Mouse (Mus musculus): ENCODE measurements at regions not wholly inside any gene's neighbourhood (a gene's known extent, or its start where the extent isn't known, plus 50 kb on each side); places are given as distances from the start of the nearest gene placed in this dataset.
A peak's percentile ranks its signal among the peaks of the same experiment; 100 is the strongest.

GRCm38 (mm10) chr10:67383802-67384567 lies 98.9 kb upstream of the Nrbf2 start:
- Histone ChIP-seq H3K4me2 (replicated peaks) (no peak overlapping the region), H3K9ac (no peak overlapping the region), H3K4me3 (replicated peaks) (no peak overlapping the region), H3K9me3 (replicated peaks) (no peaks in the 10 kb centered on the region), H3K4me1 (no peaks in the 10 kb centered on the region), H3K27ac (replicated peaks) (no peak overlapping the region), H3K36me3 (no peaks in the 10 kb centered on the region), H3K27me3 (no peaks in the 10 kb centered on the region)
- 80% methylated on average over 16 of the region's 16 CpGs for WGBS
- ATAC-seq (ENCODE audit: insufficient number of reproducible peaks, low FRiP score, low TSS enrichment, low read depth) = no peak

- Histone ChIP-seq H3K9ac (no peak overlapping the region), H3K27me3 (no peaks in the 10 kb centered on the region), H3K36me3 (no peaks in the 10 kb centered on the region), H3K27ac (replicated peaks) (no peak overlapping the region), H3K9me3 (replicated peaks) (no peaks in the 10 kb centered on the region), H3K4me1 (no peaks in the 10 kb centered on the region), H3K4me2 (replicated peaks) (no peak overlapping the region), H3K4me3 (replicated peaks) (no peak overlapping the region)
- WGBS = 41% methylated on average over 4 of the region's 4 CpGs
- ATAC-seq (ENCODE audit: insufficient number of reproducible peaks, low FRiP score, low TSS enrichment, low read depth) = no peak
Measured at GRCm38 (mm10) chr10:67384568-67384958, 99.5 kb upstream of the Nrbf2 start.

- WGBS = 78% methylated on average over 5 of the region's 5 CpGs
- Histone ChIP-seq H3K9me3 (replicated peaks) (no peaks in the 10 kb centered on the region), H3K27ac (replicated peaks) (no peak overlapping the region), H3K27me3 (no peaks in the 10 kb centered on the region), H3K36me3 (no peaks in the 10 kb centered on the region), H3K4me3 (replicated peaks) (no peak overlapping the region), H3K9ac (no peak overlapping the region), H3K4me2 (replicated peaks) (no peak overlapping the region), H3K4me1 (no peaks in the 10 kb centered on the region)
- ATAC-seq (ENCODE audit: insufficient number of reproducible peaks, low FRiP score, low TSS enrichment, low read depth) = no peak
Measured at GRCm38 (mm10) chr10:67385966-67386365, 100.9 kb upstream of the Nrbf2 start.

DNA sequence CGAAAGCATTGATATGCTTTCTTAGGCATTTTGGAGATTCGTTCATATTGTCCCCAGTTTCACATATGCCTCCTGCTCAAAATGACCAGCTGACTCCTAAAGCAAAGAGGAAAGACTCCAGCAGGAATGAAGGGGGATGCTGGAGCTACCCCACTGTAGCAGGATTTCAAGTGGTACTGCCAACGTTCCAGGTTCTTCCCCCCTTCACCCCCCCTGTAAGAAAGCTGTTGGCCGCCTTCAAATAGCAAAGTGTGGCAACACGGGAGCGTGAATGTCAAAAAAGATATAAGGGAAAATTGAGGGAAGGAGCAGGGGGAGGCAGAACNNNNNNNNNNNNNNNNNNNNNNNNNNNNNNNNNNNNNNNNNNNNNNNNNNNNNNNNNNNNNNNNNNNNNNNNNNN lies 103.7 kb upstream of the Nrbf2 start:
- Histone ChIP-seq H3K4me2 (replicated peaks) (no peak overlapping the region), H3K36me3 (no peaks in the 10 kb centered on the region), H3K27ac (replicated peaks) (no peak overlapping the region), H3K4me1 (no peaks in the 10 kb centered on the region), H3K4me3 (replicated peaks) (no peak overlapping the region), H3K9ac (no peak overlapping the region), H3K27me3 (no peaks in the 10 kb centered on the region), H3K9me3 (replicated peaks) (no peaks in the 10 kb centered on the region)
- ATAC-seq (ENCODE audit: insufficient number of reproducible peaks, low FRiP score, low TSS enrichment, low read depth) = no peak
- 53% methylated on average over 6 of the region's 6 CpGs for WGBS

DNA sequence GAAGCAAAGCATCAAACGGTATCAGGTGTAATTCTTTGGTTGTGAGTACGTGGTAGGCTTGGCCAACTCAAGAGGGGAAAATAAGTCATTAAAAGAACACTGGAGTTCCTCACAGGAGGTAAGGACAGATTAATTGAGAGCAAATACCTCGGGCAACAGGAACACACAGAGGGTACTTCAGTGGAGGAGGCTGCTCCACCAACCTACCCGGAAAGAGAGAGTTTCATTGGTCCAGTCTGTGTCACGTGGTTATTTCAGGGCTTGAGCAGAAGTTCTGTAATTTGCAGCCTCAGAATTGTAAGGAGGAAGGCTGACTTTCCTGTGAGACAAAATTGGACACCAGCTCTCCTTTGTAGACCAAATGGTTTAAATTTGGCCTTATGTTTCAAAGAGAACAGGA lies 115.3 kb upstream of the Nrbf2 start:
- no peaks in the 10 kb centered on the region for H3K27me3 ChIP-seq
- H3K9ac ChIP-seq = no peak overlapping the region
- no peaks in the 10 kb centered on the region for H3K9me3 ChIP-seq (replicated peaks)
- H3K4me1 ChIP-seq = no peaks in the 10 kb centered on the region
- no peak overlapping the region for H3K4me3 ChIP-seq (replicated peaks)
- no peak for ATAC-seq (ENCODE audit: insufficient number of reproducible peaks, low FRiP score, low TSS enrichment, low read depth)
- no peak overlapping the region for H3K4me2 ChIP-seq (replicated peaks)
- H3K36me3 ChIP-seq = no peaks in the 10 kb centered on the region
- no peak overlapping the region for H3K27ac ChIP-seq (replicated peaks)
- 55% methylated on average over 5 of the region's 5 CpGs for WGBS

DNA sequence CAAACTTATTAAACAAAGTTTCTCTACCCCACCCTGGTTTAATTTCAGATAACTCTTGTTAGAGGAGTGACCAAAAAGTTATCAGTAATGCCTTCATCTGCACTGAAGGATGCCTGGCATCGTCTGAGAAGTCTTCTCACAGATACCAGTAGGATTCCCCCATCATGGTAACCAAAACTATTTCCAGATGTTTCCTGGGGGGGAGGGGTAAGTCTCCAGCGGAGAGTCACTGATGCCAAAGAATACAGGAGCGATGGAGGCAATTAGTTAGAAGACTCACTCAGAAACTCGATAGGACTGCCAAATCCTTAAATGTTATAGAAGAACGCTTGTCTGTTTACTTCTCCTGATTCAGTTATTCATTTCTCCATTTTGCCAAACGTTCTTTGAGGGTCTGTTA lies 116.3 kb upstream of the Nrbf2 start:
- no peak for ATAC-seq (ENCODE audit: insufficient number of reproducible peaks, low FRiP score, low TSS enrichment, low read depth)
- Histone ChIP-seq H3K27me3 (no peaks in the 10 kb centered on the region), H3K36me3 (no peaks in the 10 kb centered on the region), H3K4me2 (replicated peaks) (no peak overlapping the region), H3K9me3 (replicated peaks) (no peaks in the 10 kb centered on the region), H3K9ac (no peak overlapping the region), H3K27ac (replicated peaks) (no peak overlapping the region), H3K4me3 (replicated peaks) (no peak overlapping the region), H3K4me1 (no peaks in the 10 kb centered on the region)
- 19% methylated on average over 6 of the region's 6 CpGs for WGBS

DNA sequence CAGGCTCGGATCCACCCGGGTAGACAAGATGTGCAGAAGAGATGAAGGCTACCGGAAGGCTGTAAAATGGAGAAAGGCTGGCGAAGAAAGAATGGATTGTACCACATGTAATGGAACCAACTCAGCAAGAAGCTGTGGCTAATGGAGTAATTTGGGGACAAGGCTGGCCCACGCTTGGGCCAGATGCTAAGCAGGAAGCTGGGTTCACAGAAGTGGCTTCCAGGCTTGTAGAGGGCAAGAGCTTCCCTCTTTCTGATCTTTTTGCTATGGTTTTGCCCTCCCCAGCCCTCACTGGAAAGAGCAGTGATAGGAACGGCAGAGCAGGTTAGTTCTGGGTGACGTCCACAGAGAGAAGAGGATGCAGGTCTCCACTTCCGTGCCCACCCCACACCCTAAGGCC lies 117.7 kb upstream of the Egr2 start:
- 87% methylated on average over 8 of the region's 8 CpGs for WGBS
- Histone ChIP-seq H3K9me3 (replicated peaks) (no peaks in the 10 kb centered on the region), H3K9ac (no peak overlapping the region), H3K27me3 (no peaks in the 10 kb centered on the region), H3K36me3 (no peaks in the 10 kb centered on the region), H3K27ac (replicated peaks) (no peak overlapping the region), H3K4me3 (replicated peaks) (no peak overlapping the region), H3K4me2 (replicated peaks) (no peak overlapping the region), H3K4me1 (no peaks in the 10 kb centered on the region)
- ATAC-seq (ENCODE audit: insufficient number of reproducible peaks, low FRiP score, low TSS enrichment, low read depth) = no peak

DNA sequence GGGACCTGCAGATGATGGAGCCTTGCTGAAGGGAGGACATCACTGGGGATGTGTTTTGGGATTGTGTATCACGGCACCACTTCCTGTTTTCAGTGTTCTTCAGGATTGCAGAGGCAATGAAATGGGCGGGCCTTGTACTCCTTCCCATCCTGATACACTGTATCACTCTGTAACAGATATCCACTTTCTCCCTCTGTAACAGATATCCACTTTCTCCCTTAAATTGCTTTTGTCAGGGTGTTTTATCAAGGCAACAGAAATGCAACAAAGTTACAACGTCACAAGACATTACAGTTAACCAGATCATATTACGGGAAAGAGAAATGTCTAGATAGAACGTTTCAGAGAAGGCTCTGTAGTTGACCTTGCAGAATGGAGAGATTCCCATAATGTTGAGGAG lies 114.5 kb upstream of the Egr2 start:
- no peak overlapping the region for H3K4me3 ChIP-seq (replicated peaks)
- H3K27ac ChIP-seq (replicated peaks) = no peak overlapping the region
- no peak overlapping the region for H3K4me2 ChIP-seq (replicated peaks)
- H3K9ac ChIP-seq = no peak overlapping the region
- no peaks in the 10 kb centered on the region for H3K36me3 ChIP-seq
- 77% methylated on average over 5 of the region's 5 CpGs for WGBS
- no peaks in the 10 kb centered on the region for H3K4me1 ChIP-seq
- H3K9me3 ChIP-seq (replicated peaks) = no peaks in the 10 kb centered on the region
- ATAC-seq (ENCODE audit: insufficient number of reproducible peaks, low FRiP score, low TSS enrichment, low read depth) = no peak
- no peaks in the 10 kb centered on the region for H3K27me3 ChIP-seq

GRCm38 (mm10) chr10:67425407-67425806 lies 109.9 kb upstream of the Egr2 start:
- Histone ChIP-seq H3K9ac (no peak overlapping the region), H3K4me2 (replicated peaks) (no peak overlapping the region), H3K4me3 (replicated peaks) (no peak overlapping the region), H3K27me3 (no peaks in the 10 kb centered on the region), H3K36me3 (no peaks in the 10 kb centered on the region), H3K27ac (replicated peaks) (no peak overlapping the region), H3K9me3 (replicated peaks) (no peaks in the 10 kb centered on the region), H3K4me1 (0 out of 2 replicates have a peak, but pooled peaks cover 5% of the 10 kb centered on the region)
- 95% methylated on average over 6 of the region's 6 CpGs for WGBS
- ATAC-seq (ENCODE audit: insufficient number of reproducible peaks, low FRiP score, low TSS enrichment, low read depth) = no peak

DNA sequence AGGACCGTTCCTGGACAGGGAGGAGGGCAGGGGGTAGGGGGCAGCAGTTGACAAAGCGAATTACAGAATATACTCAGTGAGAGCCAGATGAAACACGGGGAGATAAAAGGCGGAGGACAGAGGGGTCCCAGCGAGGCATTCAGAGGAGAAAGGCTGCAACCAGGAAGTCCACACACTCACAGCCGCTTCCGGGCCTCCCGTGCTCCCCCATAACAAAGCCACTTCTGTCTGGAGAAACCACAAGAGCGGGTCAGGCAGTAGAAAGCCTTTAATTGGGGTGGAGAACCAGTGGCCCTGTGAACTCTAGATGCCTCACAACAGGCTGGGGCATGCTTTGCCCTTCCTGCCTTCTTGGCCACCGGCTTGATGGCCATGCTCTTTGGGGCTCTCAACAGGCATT lies 108.1 kb upstream of the Egr2 start:
- Histone ChIP-seq H3K9ac (no peak overlapping the region), H3K27me3 (no peaks in the 10 kb centered on the region), H3K4me1 (0 out of 2 replicates have a peak, but pooled peaks cover 5% of the 10 kb centered on the region), H3K9me3 (replicated peaks) (no peaks in the 10 kb centered on the region), H3K4me2 (replicated peaks) (no peak overlapping the region), H3K36me3 (no peaks in the 10 kb centered on the region), H3K4me3 (replicated peaks) (no peak overlapping the region), H3K27ac (replicated peaks) (peak overlapping the region; percentile 7; the same call in 1 of the 2 replicates)
- 18% methylated on average over 10 of the region's 10 CpGs for WGBS
- no peak for ATAC-seq (ENCODE audit: insufficient number of reproducible peaks, low FRiP score, low TSS enrichment, low read depth)

DNA sequence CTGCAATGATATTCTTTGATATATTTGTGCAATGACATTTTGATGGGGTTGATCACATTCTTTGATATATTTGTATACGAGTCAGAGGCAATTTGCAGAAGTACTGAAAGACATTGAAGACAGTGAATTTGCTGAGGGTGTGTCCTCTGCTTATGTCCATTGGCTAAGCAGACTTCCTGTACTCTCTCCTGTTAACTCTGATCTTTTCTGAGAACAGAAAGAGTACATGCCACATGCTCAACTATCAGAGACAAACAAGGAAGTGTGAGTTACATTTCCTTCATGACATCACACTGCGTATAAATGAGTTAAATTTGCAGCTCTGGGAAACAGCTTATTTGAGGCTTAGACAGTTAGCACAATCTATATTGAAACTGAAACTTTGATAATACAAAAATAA lies 104.5 kb upstream of the Egr2 start:
- no peaks in the 10 kb centered on the region for H3K27me3 ChIP-seq
- no peak overlapping the region for H3K27ac ChIP-seq (replicated peaks)
- H3K4me3 ChIP-seq (replicated peaks) = no peak overlapping the region
- H3K9ac ChIP-seq = no peak overlapping the region
- H3K4me2 ChIP-seq (replicated peaks) = no peak overlapping the region
- no peak for ATAC-seq (ENCODE audit: insufficient number of reproducible peaks, low FRiP score, low TSS enrichment, low read depth)
- H3K9me3 ChIP-seq (replicated peaks) = no peaks in the 10 kb centered on the region
- WGBS = 85% methylated on average over 2 of the region's 2 CpGs
- H3K4me1 ChIP-seq = 0 out of 2 replicates have a peak, but pooled peaks cover 5% of the 10 kb centered on the region
- no peaks in the 10 kb centered on the region for H3K36me3 ChIP-seq

DNA sequence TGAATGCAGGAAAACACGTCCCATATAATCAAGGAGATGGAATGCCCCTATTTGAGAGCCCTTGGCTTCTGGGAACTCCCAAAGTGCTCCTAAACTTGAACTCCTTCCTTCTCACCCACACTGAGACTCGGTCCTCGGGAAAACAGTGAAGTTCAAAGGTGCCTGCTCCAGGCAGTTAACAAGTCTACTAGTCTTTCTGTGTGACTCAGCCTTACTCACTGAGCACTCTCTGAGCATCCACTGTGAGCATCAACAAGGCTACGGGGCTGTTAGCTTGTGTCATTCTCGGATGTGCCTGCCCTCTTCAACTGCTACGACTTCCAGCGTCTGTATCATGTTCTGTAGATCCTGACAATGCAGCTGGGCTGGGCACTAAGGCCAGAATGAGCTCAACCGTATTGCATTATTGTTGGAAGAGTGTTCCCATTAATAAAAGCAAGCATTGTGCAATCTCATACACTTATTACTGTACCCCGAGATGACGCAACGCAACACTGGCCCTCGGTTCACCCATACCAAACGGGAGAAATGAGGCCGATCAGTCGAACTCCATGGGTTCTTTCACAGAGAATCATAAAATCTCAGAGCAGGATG lies 96.1 kb upstream of the Egr2 start:
- H3K36me3 ChIP-seq = no peaks in the 10 kb centered on the region
- ATAC-seq (ENCODE audit: insufficient number of reproducible peaks, low FRiP score, low TSS enrichment, low read depth) = no peak
- no peak overlapping the region for H3K4me2 ChIP-seq (replicated peaks)
- H3K27me3 ChIP-seq = no peaks in the 10 kb centered on the region
- WGBS = 87% methylated on average over 15 of the region's 15 CpGs
- H3K9me3 ChIP-seq (replicated peaks) = no peaks in the 10 kb centered on the region
- no peak overlapping the region for H3K4me3 ChIP-seq (replicated peaks)
- H3K4me1 ChIP-seq = no peaks in the 10 kb centered on the region
- H3K27ac ChIP-seq (replicated peaks) = no peak overlapping the region
- H3K9ac ChIP-seq = no peak overlapping the region
